Mouse (Mus musculus) bone marrow macrophage, adult 2 months (primary cell): ENCODE measurements around the gene Kifc1.

Experiments
- CTCF ChIP-seq: IDR thresholded peaks from 2 replicates; pipeline ENCODE4 v1.5.1; 2012; ENCODE audit warnings: low read depth, mild to moderate bottlenecking, low read length, moderate library complexity
- POLR2A ChIP-seq: IDR thresholded peaks from 2 replicates; pipeline ENCODE4 v1.6.1; 2012; ENCODE audit warnings: mild to moderate bottlenecking, low read depth, low read length, borderline replicate concordance

- TF ChIP-seq POLR2A (no peak), CTCF (0 out of 2 replicates have a peak, but pooled peaks have one; percentile 10)
Measured at GRCm38 (mm10) chr17:33914969-33915391, 24.5 kb upstream of the Kifc1 start.
